Mouse (Mus musculus): ENCODE data around the gene St6galnac4. TPM values are rescaled to one million over a fixed set of nuclear protein-coding genes. Genes with fewer than 3 reads are reported as not detected.

St6galnac4 gene
- polyA plus RNA-seq, 1 experiment from 2014 or later: 24.7 TPM

DNA sequence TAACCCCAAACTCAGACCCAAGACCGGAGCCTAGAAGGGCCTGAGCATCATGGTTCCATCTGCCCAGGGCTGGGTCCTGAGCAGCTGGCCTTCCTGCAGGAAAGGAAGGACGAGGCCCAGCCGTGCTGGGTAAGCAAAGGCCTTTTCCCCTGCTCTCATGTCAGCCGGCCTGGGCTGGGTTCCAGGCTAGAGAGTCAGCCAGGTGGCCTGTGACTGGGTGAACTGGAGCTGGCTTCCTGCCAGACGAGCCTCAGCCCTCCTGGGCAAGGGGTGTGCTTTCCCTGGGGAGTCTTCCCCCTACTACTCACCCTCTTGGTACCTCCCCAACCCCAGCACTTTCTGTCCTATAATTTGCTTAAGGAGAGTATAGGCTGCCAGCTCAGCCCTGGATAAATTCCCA, 18.7 kb upstream of the St6galnac4 start:
- Histone ChIP-seq H3K9me3 (ENCODE audit: low read length) (no peaks in the 10 kb centered on the region), H3K4me3 (ENCODE audit: low read length) (no peak overlapping the region), H3K4me2 (replicated peaks; ENCODE audit: low read depth, low read length) (no peak overlapping the region), H3K9ac (replicated peaks; ENCODE audit: low read length) (no peak overlapping the region), H3K27ac (ENCODE audit: low read length) (no peak overlapping the region), H3K27me3 (ENCODE audit: insufficient read depth, low read length) (no peaks in the 10 kb centered on the region), H3K36me3 (ENCODE audit: insufficient read depth, low read length) (peaks cover 42% of the 10 kb centered on the region), H3K4me1 (ENCODE audit: insufficient read depth, low read length) (peaks cover 16% of the 10 kb centered on the region)
- WGBS: 64% methylated on average over 5 of the region's 5 CpGs
- ATAC-seq (ENCODE audit: low FRiP score, low TSS enrichment): no peak

DNA sequence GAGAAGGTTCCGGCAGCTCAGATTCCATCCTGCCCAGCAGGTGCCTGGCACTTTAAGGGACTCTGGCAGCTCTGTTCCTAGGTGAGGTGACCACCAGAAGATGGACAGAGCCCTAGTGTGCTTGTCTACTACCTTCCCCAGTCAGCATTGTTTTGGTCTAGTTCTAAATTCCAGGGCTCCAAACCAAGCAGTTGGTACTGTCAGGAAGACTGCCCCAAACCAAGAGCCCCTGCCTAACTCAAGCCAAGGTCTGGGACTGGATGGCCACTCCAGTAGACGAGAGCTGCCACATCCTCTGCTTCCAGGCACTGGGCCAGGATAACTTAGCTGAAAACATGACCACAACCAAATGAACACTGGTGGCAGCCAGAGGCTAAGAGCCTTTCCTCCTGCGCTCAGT, 18.0 kb upstream of the St6galnac4 start:
- Histone ChIP-seq H3K4me3 (ENCODE audit: low read length) (no peak overlapping the region), H3K36me3 (ENCODE audit: insufficient read depth, low read length) (peaks cover 34% of the 10 kb centered on the region), H3K4me2 (replicated peaks; ENCODE audit: low read depth, low read length) (no peak overlapping the region), H3K27me3 (ENCODE audit: insufficient read depth, low read length) (no peaks in the 10 kb centered on the region), H3K9ac (replicated peaks; ENCODE audit: low read length) (no peak overlapping the region), H3K9me3 (ENCODE audit: low read length) (no peaks in the 10 kb centered on the region), H3K27ac (ENCODE audit: low read length) (no peak overlapping the region), H3K4me1 (ENCODE audit: insufficient read depth, low read length) (peaks cover 16% of the 10 kb centered on the region)
- ATAC-seq (ENCODE audit: low FRiP score, low TSS enrichment): no peak
- WGBS: 88% methylated on average over 3 of the region's 3 CpGs

GRCm38 (mm10) chr2:32570698-32571494, 16.0 kb upstream of the St6galnac4 start, which contains the start of gene Dpm2:
TSS of gene Dpm2 (plus strand) at chr2:32570858.
- H3K9ac ChIP-seq (replicated peaks; ENCODE audit: low read length): peak within 1 kb of the TSS; percentile 85
- no peaks in the 10 kb centered on the region for H3K9me3 ChIP-seq (ENCODE audit: low read length)
- H3K27me3 ChIP-seq (ENCODE audit: insufficient read depth, low read length): no peaks in the 10 kb centered on the region
- peak; percentile 81 for ATAC-seq (ENCODE audit: low FRiP score, low TSS enrichment)
- peaks cover 15% of the 10 kb centered on the region for H3K36me3 ChIP-seq (ENCODE audit: insufficient read depth, low read length)
- WGBS: under 1% methylated on average over 36 of the region's 36 CpGs
- peak within 1 kb of the TSS; percentile 88 for H3K4me2 ChIP-seq (replicated peaks; ENCODE audit: low read depth, low read length)
- peaks cover 25% of the 10 kb centered on the region for H3K4me1 ChIP-seq (ENCODE audit: insufficient read depth, low read length)
- H3K4me3 ChIP-seq (ENCODE audit: low read length): peak within 1 kb of the TSS; percentile 59
- peak within 1 kb of the TSS; percentile 16; the same call in 1 of the 2 replicates for H3K27ac ChIP-seq (ENCODE audit: low read length)

DNA sequence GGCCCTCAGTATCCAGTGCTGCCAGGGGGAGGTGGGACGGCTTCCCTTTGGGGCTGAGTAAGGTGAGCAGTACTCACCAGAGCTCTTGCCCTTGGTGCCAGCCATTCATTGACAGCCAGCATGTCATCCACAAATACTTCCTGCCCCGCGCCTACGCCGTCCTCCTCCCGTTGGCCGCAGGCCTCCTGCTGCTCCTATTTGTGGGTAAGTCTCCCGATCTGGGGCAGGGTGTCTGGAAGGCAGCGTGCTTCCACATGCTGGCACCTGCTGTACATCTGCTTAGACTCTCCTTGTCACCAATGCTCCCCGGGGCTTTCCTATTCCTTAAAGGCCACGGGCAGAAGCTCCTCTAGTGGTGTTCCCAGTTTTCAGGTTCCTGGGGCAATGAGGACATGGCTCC, 14.7 kb upstream of the St6galnac4 start:
- Histone ChIP-seq H3K27ac (ENCODE audit: low read length) (no peak overlapping the region), H3K36me3 (ENCODE audit: insufficient read depth, low read length) (peaks cover 10% of the 10 kb centered on the region; the same call in 1 of the 2 replicates), H3K4me3 (ENCODE audit: low read length) (no peak overlapping the region), H3K4me2 (replicated peaks; ENCODE audit: low read depth, low read length) (no peak overlapping the region), H3K9me3 (ENCODE audit: low read length) (no peaks in the 10 kb centered on the region), H3K4me1 (ENCODE audit: insufficient read depth, low read length) (peaks cover 25% of the 10 kb centered on the region), H3K27me3 (ENCODE audit: insufficient read depth, low read length) (no peaks in the 10 kb centered on the region), H3K9ac (replicated peaks; ENCODE audit: low read length) (no peak overlapping the region)
- ATAC-seq (ENCODE audit: low FRiP score, low TSS enrichment): no peak
- WGBS: 91% methylated on average over 11 of the region's 11 CpGs

GRCm38 (mm10) chr2:32574497-32574896, 12.4 kb upstream of the St6galnac4 start, which contains the start of gene Pip5kl1:
TSS of gene Pip5kl1 (plus strand) at chr2:32574797.
- H3K4me2 ChIP-seq (replicated peaks; ENCODE audit: low read depth, low read length): peak within 1 kb of the TSS; percentile 94
- H3K9me3 ChIP-seq (ENCODE audit: low read length): no peaks in the 10 kb centered on the region
- H3K4me1 ChIP-seq (ENCODE audit: insufficient read depth, low read length): peaks cover 25% of the 10 kb centered on the region
- no peaks in the 10 kb centered on the region; the same call in 1 of the 2 replicates for H3K36me3 ChIP-seq (ENCODE audit: insufficient read depth, low read length)
- 80% methylated on average over 6 of the region's 6 CpGs for WGBS
- peak within 1 kb of the TSS; percentile 47 for H3K4me3 ChIP-seq (ENCODE audit: low read length)
- H3K27me3 ChIP-seq (ENCODE audit: insufficient read depth, low read length): peaks cover 12% of the 10 kb centered on the region
- ATAC-seq (ENCODE audit: low FRiP score, low TSS enrichment): no peak
- no peak within 1 kb of the TSS for H3K27ac ChIP-seq (ENCODE audit: low read length)
- peak within 1 kb of the TSS; percentile 54 for H3K9ac ChIP-seq (replicated peaks; ENCODE audit: low read length)

GRCm38 (mm10) chr2:32574901-32575585, 11.9 kb upstream of the St6galnac4 start:
- Histone ChIP-seq H3K4me3 (ENCODE audit: low read length) (peak overlapping the region; percentile 47), H3K4me2 (replicated peaks; ENCODE audit: low read depth, low read length) (peak overlapping the region; percentile 94), H3K36me3 (ENCODE audit: insufficient read depth, low read length) (no peaks in the 10 kb centered on the region; the same call in 1 of the 2 replicates), H3K27me3 (ENCODE audit: insufficient read depth, low read length) (peaks cover 16% of the 10 kb centered on the region), H3K4me1 (ENCODE audit: insufficient read depth, low read length) (peaks cover 25% of the 10 kb centered on the region), H3K9ac (replicated peaks; ENCODE audit: low read length) (peak overlapping the region; percentile 54), H3K9me3 (ENCODE audit: low read length) (no peaks in the 10 kb centered on the region), H3K27ac (ENCODE audit: low read length) (no peak overlapping the region)
- 2% methylated on average over 26 of the region's 26 CpGs for WGBS
- no peak for ATAC-seq (ENCODE audit: low FRiP score, low TSS enrichment)

DNA sequence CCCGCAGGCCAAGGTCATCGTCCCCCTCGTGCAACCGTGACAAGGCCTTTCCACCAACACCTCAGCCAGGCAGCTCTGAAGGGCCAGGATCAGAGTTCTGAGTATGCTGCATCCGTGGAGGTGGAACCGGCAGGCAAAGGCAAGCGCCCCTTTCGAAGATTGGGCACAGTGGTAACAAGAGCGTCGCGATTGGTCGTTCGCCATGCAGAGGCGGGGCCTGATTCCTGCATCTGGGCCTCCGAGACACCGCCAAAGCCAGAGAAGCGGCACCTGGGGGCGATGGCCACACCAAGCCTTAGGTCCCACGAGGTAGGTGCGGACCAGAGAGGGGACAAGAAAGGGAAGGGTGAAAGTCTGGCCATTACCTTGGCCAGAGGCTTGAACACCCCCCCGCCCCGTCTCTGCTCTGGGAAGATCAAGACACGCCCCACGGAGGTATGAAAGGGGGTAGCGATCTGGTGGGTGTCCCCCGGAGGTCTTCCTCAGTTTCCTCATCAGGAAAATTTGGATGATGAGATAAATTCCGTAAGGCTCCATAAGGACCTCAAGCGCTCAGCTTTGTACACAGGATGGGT, 11.2 kb upstream of the St6galnac4 start, which contains the start of gene 9430097D07Rik:
9430097D07Rik (minus strand) TSS at position 99 of the 575 bp plus-strand sequence.
- Histone ChIP-seq H3K27me3 (ENCODE audit: insufficient read depth, low read length) (peaks cover 16% of the 10 kb centered on the region), H3K9me3 (ENCODE audit: low read length) (no peaks in the 10 kb centered on the region), H3K4me2 (replicated peaks; ENCODE audit: low read depth, low read length) (peak within 1 kb of the TSS; percentile 94), H3K36me3 (ENCODE audit: insufficient read depth, low read length) (no peaks in the 10 kb centered on the region; the same call in 1 of the 2 replicates), H3K4me1 (ENCODE audit: insufficient read depth, low read length) (peaks cover 21% of the 10 kb centered on the region), H3K4me3 (ENCODE audit: low read length) (peak within 1 kb of the TSS; percentile 47), H3K9ac (replicated peaks; ENCODE audit: low read length) (peak within 1 kb of the TSS; percentile 54), H3K27ac (ENCODE audit: low read length) (no peak within 1 kb of the TSS)
- WGBS: 10% methylated on average over 28 of the region's 28 CpGs
- ATAC-seq (ENCODE audit: low FRiP score, low TSS enrichment): peak; percentile 13; the same call in 1 of the 2 replicates

DNA sequence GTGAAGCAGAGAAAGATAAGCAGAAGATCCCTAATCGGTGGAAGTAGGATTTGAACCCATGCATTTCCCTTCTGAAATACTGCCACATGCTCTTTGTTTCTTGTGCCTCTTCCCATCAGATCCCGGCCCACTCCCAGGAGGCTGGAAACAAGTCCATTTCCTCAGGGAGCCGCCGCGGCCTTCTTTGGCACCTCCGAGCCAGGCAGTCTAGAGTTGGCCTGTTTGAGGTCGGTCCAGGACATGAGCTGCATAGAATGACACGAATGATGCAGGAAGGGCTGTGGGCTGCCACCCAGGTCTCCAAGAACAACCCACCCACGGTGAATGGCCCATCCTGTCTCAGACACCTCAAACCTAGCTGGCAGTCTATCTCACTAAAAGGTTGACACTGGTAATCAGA, 10.4 kb upstream of the St6galnac4 start:
- Histone ChIP-seq H3K27ac (ENCODE audit: low read length) (no peak overlapping the region), H3K4me1 (ENCODE audit: insufficient read depth, low read length) (peaks cover 16% of the 10 kb centered on the region), H3K9me3 (ENCODE audit: low read length) (no peaks in the 10 kb centered on the region), H3K4me2 (replicated peaks; ENCODE audit: low read depth, low read length) (no peak overlapping the region), H3K9ac (replicated peaks; ENCODE audit: low read length) (no peak overlapping the region), H3K4me3 (ENCODE audit: low read length) (no peak overlapping the region), H3K27me3 (ENCODE audit: insufficient read depth, low read length) (peaks cover 16% of the 10 kb centered on the region), H3K36me3 (ENCODE audit: insufficient read depth, low read length) (no peaks in the 10 kb centered on the region; the same call in 1 of the 2 replicates)
- ATAC-seq (ENCODE audit: low FRiP score, low TSS enrichment): no peak
- WGBS: 86% methylated on average over 9 of the region's 9 CpGs

- Histone ChIP-seq H3K36me3 (ENCODE audit: insufficient read depth, low read length) (no peaks in the 10 kb centered on the region; the same call in 1 of the 2 replicates), H3K27me3 (ENCODE audit: insufficient read depth, low read length) (peaks cover 16% of the 10 kb centered on the region), H3K4me2 (replicated peaks; ENCODE audit: low read depth, low read length) (no peak overlapping the region), H3K4me1 (ENCODE audit: insufficient read depth, low read length) (peaks cover 13% of the 10 kb centered on the region), H3K27ac (ENCODE audit: low read length) (no peak overlapping the region), H3K9me3 (ENCODE audit: low read length) (no peaks in the 10 kb centered on the region), H3K4me3 (ENCODE audit: low read length) (no peak overlapping the region), H3K9ac (replicated peaks; ENCODE audit: low read length) (no peak overlapping the region; the same call in 1 of the 2 replicates)
- WGBS: 28% methylated on average over 25 of the region's 30 CpGs
- ATAC-seq (ENCODE audit: low FRiP score, low TSS enrichment): 0 out of 2 replicates have a peak, but pooled peaks have one; percentile 7
Observed at GRCm38 (mm10) chr2:32578146-32579046, 8.5 kb upstream of the St6galnac4 start.
